Mouse (Mus musculus): Measurements from ENCODE around the gene Pax3.

Pax3 gene

DNA sequence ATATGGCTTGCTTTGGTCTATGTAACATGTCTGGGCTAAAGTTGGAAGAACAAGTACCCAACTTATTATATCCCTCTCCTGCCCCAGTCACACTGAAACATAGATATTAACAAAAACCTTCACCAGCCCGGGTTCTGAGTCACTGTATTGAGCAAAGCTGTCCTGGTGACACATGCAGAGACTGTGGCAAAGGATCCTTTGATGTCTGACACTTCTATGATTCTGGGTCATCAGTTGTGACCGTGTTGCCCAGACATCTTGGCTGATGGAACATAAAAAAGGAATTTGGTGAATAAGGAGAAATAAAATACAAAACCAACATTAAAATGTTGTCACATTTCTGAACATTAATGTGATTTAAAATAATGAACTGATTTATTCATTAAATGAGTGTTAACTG lies 108.3 kb downstream of the Pax3 start:
- WGBS, result 79% methylated on average over 2 of the region's 2 CpGs

DNA sequence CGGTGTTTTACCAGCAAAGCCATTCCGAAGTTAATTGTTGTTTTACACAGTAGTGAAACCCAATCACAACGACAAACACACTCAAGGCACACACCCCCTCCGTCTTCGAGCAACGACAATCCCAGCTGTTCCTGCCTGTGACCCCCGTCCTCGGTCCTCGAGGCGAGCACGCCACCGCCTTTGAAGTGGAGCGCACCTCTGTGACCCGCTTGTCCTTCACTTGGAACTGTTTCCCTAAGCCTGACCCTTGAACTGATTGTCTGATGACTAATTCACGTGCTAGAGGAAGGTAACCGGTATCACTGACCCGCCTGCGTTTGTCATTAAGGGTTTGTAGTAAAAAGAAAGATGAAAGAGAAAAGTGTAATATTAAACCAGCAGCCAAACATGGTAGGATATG lies 115.2 kb downstream of the Pax3 start:
- 71% methylated on average over 18 of the region's 18 CpGs for WGBS

GRCm38 (mm10) chr1:78060850-78061249 lies 136.1 kb downstream of the Pax3 start:
- 65% methylated on average over 5 of the region's 5 CpGs for WGBS

- 55% methylated on average over 4 of the region's 4 CpGs for WGBS
These were observed 139.0 kb downstream of the Pax3 start for GRCm38 (mm10) chr1:78057939-78058338.

GRCm38 (mm10) chr1:78053677-78054076 lies 143.3 kb downstream of the Pax3 start:
- 87% methylated on average over 6 of the region's 6 CpGs for WGBS

Measured in cerebral cortex, adult 2 months (tissue).